Mouse (Mus musculus): ENCODE measurements around the gene Prkar2b. TPM values are rescaled to one million over a fixed set of nuclear protein-coding genes. Genes with fewer than 3 reads are reported as not detected.

Gene Prkar2b
- polyA plus RNA-seq, 1 experiment, result 10.7 TPM

DNA sequence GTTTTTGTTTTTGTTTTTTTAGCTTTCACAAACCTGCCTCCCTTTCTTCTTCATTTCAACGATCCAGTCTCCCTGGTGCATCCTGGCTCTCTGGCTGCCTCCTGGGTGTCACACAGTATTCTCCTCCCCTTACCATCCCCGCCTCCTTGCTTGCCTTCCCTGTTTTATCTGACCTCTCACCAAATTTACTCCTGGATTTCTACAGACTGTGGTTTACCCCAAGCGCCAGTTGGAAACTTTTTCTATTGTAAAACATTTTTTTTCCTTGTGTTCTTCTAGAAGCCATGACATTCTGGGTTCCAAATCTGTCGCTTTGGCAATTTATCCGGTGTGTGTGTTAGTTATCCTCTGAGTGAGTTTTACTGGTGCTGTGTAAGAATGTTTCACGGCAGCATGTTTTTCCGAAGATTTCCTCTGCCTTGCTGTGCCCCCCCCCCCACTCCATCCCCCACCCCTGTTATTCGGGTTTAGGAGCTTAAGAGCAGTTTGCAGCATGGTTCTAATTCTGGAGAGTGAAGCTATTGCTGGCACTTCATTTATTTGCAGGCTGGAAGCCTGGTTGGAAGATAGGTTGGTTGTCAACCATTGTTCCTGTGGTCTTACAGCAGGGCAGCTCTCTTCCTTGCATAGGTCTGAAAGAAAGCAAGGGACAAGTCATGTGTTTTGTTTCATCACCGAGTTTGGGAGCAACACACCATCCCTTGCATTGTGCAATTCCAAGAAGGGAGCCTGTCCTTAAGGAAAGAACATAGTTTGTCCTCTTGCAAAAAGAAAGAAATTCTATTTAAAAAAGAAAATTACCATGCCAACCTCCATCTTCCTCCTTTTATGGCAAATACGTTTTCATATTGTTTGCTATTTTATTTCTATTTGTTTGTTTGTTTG, 15.0 kb upstream of the Prkar2b start:
- Histone ChIP-seq H3K9me3 (ENCODE audit: control insufficient read depth, low read length) (no peaks in the 10 kb centered on the region), H3K27me3 (ENCODE audit: control insufficient read depth) (no peaks in the 10 kb centered on the region), H3K36me3 (ENCODE audit: control insufficient read depth) (peaks cover 28% of the 10 kb centered on the region), H3K4me1 (ENCODE audit: control insufficient read depth) (peaks cover 51% of the 10 kb centered on the region), H3K4me3 (replicated peaks) (no peak overlapping the region)
- TF ChIP-seq TAL1 (IDR thresholded peaks at IDR 0.05; ENCODE audit: low read length) (no peak), GATA1 (IDR thresholded peaks at IDR 0.05; ENCODE audit: low read length) (no peak)

DNA sequence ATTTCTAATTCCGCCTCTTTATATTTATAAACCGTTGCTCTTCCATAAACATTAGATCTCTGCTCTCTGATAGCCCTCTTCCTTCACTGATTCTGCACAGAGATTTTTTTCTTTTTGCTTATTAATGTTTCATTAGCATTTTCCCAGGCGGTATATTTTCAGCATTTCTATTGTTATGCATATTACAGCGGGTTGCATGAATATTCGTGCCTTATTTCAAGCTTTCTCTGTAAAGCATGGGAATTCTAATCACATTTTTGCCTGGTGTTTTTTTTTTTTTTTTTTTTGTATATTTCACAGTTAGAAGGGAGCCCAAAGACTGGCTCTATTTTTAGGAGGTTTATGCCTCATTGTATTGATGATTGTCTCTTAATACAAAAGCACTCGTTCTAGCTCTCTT, 13.2 kb upstream of the Prkar2b start:
- no peaks in the 10 kb centered on the region for H3K9me3 ChIP-seq (ENCODE audit: control insufficient read depth, low read length)
- TF ChIP-seq TAL1 (IDR thresholded peaks at IDR 0.05; ENCODE audit: low read length) (no peak), GATA1 (IDR thresholded peaks at IDR 0.05; ENCODE audit: low read length) (no peak)
- no peak overlapping the region for H3K4me3 ChIP-seq (replicated peaks)
- H3K4me1 ChIP-seq (ENCODE audit: control insufficient read depth), result peaks cover 45% of the 10 kb centered on the region
- no peaks in the 10 kb centered on the region for H3K27me3 ChIP-seq (ENCODE audit: control insufficient read depth)
- H3K36me3 ChIP-seq (ENCODE audit: control insufficient read depth), result peaks cover 21% of the 10 kb centered on the region

DNA sequence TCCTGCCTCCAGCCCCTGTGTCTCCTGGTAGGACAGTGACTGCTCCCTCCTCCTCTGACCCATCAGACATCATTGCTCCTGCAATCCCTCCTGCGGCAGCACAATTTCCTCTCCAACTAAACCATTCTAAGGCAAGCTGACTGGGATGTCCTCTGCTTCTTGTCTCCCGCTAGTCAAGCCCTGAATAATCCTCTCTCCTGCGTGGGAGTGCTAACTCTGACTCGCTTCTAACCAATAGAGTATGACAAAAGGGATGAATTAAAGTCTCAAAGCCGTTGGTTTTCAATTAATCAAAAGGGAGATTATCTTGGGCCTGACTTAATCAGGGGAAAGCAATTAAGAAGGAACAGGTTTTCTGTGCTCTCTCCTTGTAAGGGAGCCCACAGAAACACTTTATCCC, 4.9 kb upstream of the Prkar2b start:
- peaks cover 58% of the 10 kb centered on the region for H3K4me1 ChIP-seq (ENCODE audit: control insufficient read depth)
- no peak overlapping the region for H3K4me3 ChIP-seq (replicated peaks)
- no peaks in the 10 kb centered on the region for H3K9me3 ChIP-seq (ENCODE audit: control insufficient read depth, low read length)
- TF ChIP-seq GATA1 (IDR thresholded peaks at IDR 0.05; ENCODE audit: low read length) (no peak), TAL1 (IDR thresholded peaks at IDR 0.05; ENCODE audit: low read length) (no peak)
- H3K36me3 ChIP-seq (ENCODE audit: control insufficient read depth), result no peaks in the 10 kb centered on the region
- H3K27me3 ChIP-seq (ENCODE audit: control insufficient read depth), result no peaks in the 10 kb centered on the region

DNA sequence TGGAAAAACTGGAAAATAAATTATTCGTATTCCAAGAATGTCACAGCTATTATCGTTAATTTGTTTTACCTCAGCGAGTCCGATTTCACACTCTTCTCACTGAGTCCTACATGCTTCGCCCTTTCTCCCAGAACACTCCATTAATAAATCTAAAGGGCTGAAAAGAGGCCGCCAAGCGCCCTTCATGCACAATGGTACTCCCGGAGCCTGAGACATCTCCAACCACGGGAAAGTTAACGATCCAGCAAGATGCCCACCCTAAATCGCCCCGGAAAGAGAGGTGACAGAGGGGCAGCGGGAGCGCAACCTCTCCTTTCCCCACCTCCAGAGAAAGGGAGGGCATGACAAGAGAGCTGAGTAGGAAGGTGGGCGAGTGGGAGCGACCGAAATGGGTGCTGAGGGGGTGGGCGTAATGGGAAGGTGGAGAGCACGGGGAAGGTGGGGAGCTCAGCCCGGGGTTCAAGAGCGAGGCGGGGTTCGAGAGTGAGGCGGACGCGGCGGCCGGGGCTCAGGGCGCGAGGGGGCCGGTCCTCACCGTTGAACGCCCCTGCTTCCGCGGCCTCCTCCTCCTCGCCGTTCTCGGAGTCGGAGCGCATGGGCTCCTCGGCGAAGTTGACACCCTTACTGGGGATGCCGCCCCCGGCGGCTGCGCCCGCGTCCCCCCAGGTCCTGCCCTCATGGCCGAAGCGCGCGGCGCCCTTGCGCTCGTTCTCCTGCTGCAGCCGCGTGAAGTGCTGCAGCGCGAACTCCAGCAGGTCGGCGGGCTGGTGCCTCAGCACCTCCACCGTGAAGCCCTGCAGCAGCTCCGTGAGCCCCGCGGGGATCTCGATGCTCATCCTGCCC, 628 bp downstream of the Prkar2b start:
- TF ChIP-seq TAL1 (IDR thresholded peaks at IDR 0.05; ENCODE audit: low read length) (no peak), GATA1 (IDR thresholded peaks at IDR 0.05; ENCODE audit: low read length) (no peak)
- Histone ChIP-seq H3K9me3 (ENCODE audit: control insufficient read depth, low read length) (no peaks in the 10 kb centered on the region), H3K36me3 (ENCODE audit: control insufficient read depth) (peaks cover 46% of the 10 kb centered on the region), H3K4me1 (ENCODE audit: control insufficient read depth) (peaks cover 76% of the 10 kb centered on the region), H3K27me3 (ENCODE audit: control insufficient read depth) (no peaks in the 10 kb centered on the region), H3K4me3 (replicated peaks) (peak overlapping the region; percentile 87)

DNA sequence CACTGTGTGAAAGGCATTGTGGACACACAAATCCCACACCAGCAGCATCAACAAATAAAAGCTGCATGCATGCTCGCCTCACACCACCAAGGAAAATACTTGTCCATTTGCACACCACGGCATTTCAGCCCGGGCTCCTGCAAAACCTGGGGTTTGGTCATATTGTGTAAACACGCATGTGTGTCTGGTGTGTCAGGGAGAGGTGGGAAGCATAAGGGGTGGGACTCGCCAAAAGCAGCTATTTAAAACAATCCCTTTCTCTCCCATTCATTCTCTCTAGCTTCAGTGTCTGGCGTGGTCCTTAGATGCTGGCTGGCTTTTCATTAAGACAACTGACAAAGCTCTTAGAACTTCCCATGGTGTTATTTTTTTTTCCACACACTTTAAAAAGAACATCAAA, 1.4 kb downstream of the Prkar2b start:
- Histone ChIP-seq H3K36me3 (ENCODE audit: control insufficient read depth) (peaks cover 54% of the 10 kb centered on the region), H3K4me3 (replicated peaks) (peak overlapping the region; percentile 87), H3K27me3 (ENCODE audit: control insufficient read depth) (no peaks in the 10 kb centered on the region), H3K4me1 (ENCODE audit: control insufficient read depth) (peaks cover 82% of the 10 kb centered on the region), H3K9me3 (ENCODE audit: control insufficient read depth, low read length) (no peaks in the 10 kb centered on the region)
- TF ChIP-seq TAL1 (IDR thresholded peaks at IDR 0.05; ENCODE audit: low read length) (no peak), GATA1 (IDR thresholded peaks at IDR 0.05; ENCODE audit: low read length) (no peak)

DNA sequence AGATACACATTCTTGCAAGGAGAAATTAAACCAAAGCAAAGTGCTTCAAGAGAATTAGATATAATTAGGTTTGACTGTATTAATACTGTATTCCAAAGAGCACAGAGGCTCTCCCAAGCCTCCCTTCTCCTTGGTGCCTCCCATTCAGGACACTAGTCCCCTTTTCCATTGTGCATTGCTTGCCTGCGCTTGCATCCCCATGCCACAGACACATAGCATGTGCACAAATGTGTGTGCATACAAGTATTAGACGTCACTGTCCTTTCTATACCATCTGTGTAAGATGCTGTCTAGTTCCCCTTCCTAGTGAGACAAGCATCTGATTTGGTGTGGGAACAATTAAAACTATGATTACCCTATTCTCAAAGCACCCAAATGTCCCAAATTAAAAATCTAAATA, 2.0 kb downstream of the Prkar2b start:
- Histone ChIP-seq H3K4me3 (replicated peaks) (peak overlapping the region; percentile 87), H3K27me3 (ENCODE audit: control insufficient read depth) (no peaks in the 10 kb centered on the region), H3K9me3 (ENCODE audit: control insufficient read depth, low read length) (no peaks in the 10 kb centered on the region), H3K36me3 (ENCODE audit: control insufficient read depth) (peaks cover 58% of the 10 kb centered on the region), H3K4me1 (ENCODE audit: control insufficient read depth) (peaks cover 82% of the 10 kb centered on the region)
- TF ChIP-seq GATA1 (IDR thresholded peaks at IDR 0.05; ENCODE audit: low read length), result no peak
- TF ChIP-seq TAL1 (IDR thresholded peaks at IDR 0.05; ENCODE audit: low read length), result no peak

DNA sequence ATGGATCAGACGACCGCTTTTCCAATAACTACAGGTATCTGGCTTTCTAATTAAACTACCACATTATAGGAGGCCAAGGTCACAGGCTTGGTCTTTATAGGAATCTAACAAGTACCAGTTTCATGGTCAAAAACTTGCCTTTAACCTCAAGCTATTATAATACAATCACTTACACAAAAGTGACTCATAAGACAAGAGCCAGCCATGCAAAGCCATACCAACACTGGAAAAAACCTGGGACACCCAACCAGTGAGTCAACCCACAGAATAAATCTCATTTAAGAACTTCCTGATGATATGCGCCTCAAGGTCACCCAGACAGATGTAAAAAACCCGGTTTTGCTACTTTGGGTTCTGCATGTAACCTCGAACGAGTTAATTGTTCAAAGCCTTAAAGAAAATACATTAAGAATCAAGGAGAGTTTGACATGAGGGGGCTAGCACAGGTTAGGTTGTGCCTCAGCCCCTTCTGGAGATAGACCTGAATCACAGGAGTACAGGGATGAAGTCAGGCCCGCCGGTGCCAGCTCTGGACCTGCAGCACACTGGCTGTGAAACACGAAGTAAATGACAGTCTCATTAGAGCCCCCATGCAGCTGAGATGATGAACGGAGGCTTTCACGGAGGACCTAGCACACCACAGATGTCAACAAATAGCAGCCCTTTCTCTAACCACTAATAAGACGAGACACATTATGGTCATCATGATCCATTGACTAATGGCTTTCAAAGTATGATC, 3.5 kb downstream of the Prkar2b start:
- no peaks in the 10 kb centered on the region for H3K9me3 ChIP-seq (ENCODE audit: control insufficient read depth, low read length)
- TF ChIP-seq GATA1 (IDR thresholded peaks at IDR 0.05; ENCODE audit: low read length), result no peak
- TF ChIP-seq TAL1 (IDR thresholded peaks at IDR 0.05; ENCODE audit: low read length), result no peak
- H3K4me3 ChIP-seq (replicated peaks), result peak overlapping the region; percentile 87
- H3K36me3 ChIP-seq (ENCODE audit: control insufficient read depth), result peaks cover 70% of the 10 kb centered on the region
- H3K27me3 ChIP-seq (ENCODE audit: control insufficient read depth), result no peaks in the 10 kb centered on the region
- H3K4me1 ChIP-seq (ENCODE audit: control insufficient read depth), result peaks cover 84% of the 10 kb centered on the region

DNA sequence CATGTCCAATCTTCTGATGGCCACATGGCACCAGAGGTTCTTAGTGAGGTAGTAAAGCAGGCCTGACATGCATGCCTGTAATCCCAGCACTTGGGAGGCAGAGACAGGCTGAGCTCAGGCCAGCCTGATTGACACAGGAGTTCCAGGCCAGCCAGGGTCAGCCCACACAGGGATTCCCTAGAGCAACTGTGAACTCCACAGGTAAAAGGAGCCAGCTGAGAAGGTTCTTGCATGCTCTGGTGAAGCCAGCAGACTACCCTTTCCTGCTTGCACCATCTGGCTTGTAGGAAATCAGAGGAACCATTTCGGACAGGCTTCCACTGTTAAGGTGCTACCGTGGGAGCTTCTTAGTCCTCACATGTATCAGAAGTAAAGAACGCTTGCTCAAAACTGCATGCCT, 5.3 kb downstream of the Prkar2b start:
- H3K4me1 ChIP-seq (ENCODE audit: control insufficient read depth), result peaks cover 88% of the 10 kb centered on the region
- H3K36me3 ChIP-seq (ENCODE audit: control insufficient read depth), result peaks cover 85% of the 10 kb centered on the region
- H3K4me3 ChIP-seq (replicated peaks), result peak overlapping the region; percentile 39
- TF ChIP-seq GATA1 (IDR thresholded peaks at IDR 0.05; ENCODE audit: low read length) (no peak), TAL1 (IDR thresholded peaks at IDR 0.05; ENCODE audit: low read length) (no peak)
- H3K9me3 ChIP-seq (ENCODE audit: control insufficient read depth, low read length), result no peaks in the 10 kb centered on the region
- no peaks in the 10 kb centered on the region for H3K27me3 ChIP-seq (ENCODE audit: control insufficient read depth)

Measured in erythroblast, embryonic 14.5 days (primary cell).